Mouse (Mus musculus): ENCODE data around the gene Amotl2.
A peak's percentile ranks its signal among the peaks of the same experiment; 100 is the strongest.

DNA sequence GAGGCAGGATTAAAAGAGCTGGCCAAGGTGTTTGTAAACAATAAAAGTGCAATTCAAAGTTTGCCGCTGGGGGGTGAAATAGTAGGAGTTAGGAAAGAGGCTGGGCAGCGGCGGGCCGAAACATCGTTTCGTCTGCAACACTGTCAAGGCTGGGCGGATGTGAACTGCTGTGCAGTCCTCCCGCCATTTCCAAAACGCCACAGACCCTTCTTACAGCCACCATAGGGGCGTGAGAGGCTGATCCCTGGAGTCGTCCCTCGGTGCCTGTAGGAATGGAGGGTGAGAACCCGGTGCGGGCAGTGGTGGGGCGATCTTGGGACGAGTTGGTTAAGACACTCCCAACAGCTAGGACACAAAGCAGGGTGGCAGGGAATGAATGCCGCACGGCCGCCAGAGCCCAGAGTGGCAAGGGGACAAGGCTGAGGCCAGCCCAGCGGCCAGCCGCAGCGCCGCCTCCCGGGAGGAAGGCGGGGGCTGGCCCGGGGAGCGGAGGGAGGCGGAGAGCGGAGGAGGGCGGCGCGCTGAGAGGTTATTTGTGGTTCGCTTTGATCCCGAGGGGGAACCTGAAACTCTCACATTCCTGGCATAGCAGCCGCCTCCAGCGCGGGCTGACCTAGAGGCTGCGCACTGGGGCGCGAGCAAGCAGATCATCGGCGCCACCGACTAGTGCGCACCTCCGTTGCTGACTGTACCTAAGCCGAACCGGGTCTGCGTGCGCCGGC, 853 bp downstream of the Amotl2 start:
- TF ChIP-seq CTCF (IDR thresholded peaks at IDR 0.05; ENCODE audit: low read depth) (peak; percentile 48), EP300 (IDR thresholded peaks at IDR 0.05; ENCODE audit: low read depth) (no peak)

Measured in liver, postnatal 0 days (tissue).